Mouse (Mus musculus) CH12.LX (cell line): Measurements from ENCODE around the gene Plch2.

Source experiments
- CHD1 ChIP-seq: IDR thresholded peaks from 2 replicates; pipeline ENCODE4 v1.6.1; 2012; ENCODE audit warnings: low read depth, low read length, improper control_type of control experiment, inconsistent platforms
- CTCF ChIP-seq, 2 experiments: IDR thresholded peaks in 1 of 2; conservative IDR thresholded peaks in 1 of 2; 2 replicates each; pipeline ENCODE4 v1.5.1; 2011 to 2012; ENCODE audit warnings: low read depth in 2 of 2, low read length in 2 of 2, improper control_type of control experiment in 1 of 2, inconsistent platforms in 1 of 2, mild to moderate bottlenecking in 1 of 2, moderate library complexity in 1 of 2
- E2F4 ChIP-seq: IDR thresholded peaks from 2 replicates; pipeline ENCODE4 v1.6.1; 2011; ENCODE audit warnings: low read depth, low read length, improper control_type of control experiment; ENCODE audit not compliant: insufficient replicate concordance
- GABPA ChIP-seq: IDR thresholded peaks from 2 replicates; pipeline ENCODE4 v1.6.1; 2012; ENCODE audit warnings: low read depth, low read length, improper control_type of control experiment, inconsistent platforms; ENCODE audit not compliant: insufficient replicate concordance
- HCFC1 ChIP-seq: IDR thresholded peaks from 2 replicates; pipeline ENCODE4 v1.6.1; 2012; ENCODE audit warnings: low read depth, mild to moderate bottlenecking, inconsistent platforms, low read length, improper control_type of control experiment
- MAZ ChIP-seq: IDR thresholded peaks from 2 replicates; pipeline ENCODE4 v1.6.1; 2012; ENCODE audit warnings: low read depth, mild to moderate bottlenecking, inconsistent platforms, low read length, improper control_type of control experiment, moderate library complexity
- RAD21 ChIP-seq: IDR thresholded peaks from 2 replicates; pipeline ENCODE4 v1.6.1; 2011; ENCODE audit warnings: low read depth, mild to moderate bottlenecking, low read length, improper control_type of control experiment, moderate library complexity
- RCOR1 ChIP-seq: conservative IDR thresholded peaks from 2 replicates; pipeline ENCODE4 v1.6.1; 2012; ENCODE audit warnings: low read depth, mild to moderate bottlenecking, inconsistent platforms, low read length, improper control_type of control experiment
- SIN3A ChIP-seq: IDR thresholded peaks from 2 replicates; pipeline ENCODE4 v1.6.1; 2012; ENCODE audit warnings: low read length, improper control_type of control experiment, inconsistent platforms
- ZC3H11A ChIP-seq: IDR thresholded peaks from 2 replicates; pipeline ENCODE4 v1.6.1; 2012; ENCODE audit warnings: low read depth, mild to moderate bottlenecking, inconsistent platforms, low read length, improper control_type of control experiment

DNA sequence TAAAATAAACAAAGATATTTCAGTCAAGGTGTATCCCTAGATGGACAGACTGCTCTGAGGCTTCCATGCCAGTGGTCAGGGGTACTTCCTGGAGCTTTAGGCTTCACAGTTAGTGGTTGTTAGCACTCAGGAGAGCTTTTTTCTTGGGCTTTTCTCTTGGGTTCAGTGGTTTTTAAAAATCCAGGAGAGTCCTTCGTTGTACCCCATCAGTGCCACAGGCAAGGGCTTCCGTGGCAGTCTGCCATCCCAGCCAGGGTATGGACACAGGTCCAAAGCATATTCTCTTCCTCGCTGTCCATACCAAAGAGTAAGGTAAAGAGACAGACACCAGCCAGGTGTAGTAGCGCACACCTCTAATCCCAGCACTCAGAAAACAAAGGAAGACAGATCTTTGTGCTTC is 33.6 kb upstream of the Plch2 start:
- TF ChIP-seq MAZ: no peak
- TF ChIP-seq CTCF (conservative IDR thresholded peaks at IDR 0.05 in 1 of 2, IDR thresholded peaks at IDR 0.05 in 1 of 2; ENCODE audit: low read depth in 2 of 2, low read length in 2 of 2): no peak
- TF ChIP-seq HCFC1: no peak
- TF ChIP-seq CHD1: no peak
- TF ChIP-seq E2F4: no peak
- no peak for TF ChIP-seq RAD21
- no peak for TF ChIP-seq SIN3A
- no peak for TF ChIP-seq ZC3H11A
- TF ChIP-seq GABPA: no peak
- TF ChIP-seq RCOR1: no peak
